Mouse (Mus musculus) cerebellum, adult 11-12 months (tissue): ENCODE measurements around the gene Gm20388.

ENCODE experiments used
- DNase-seq: peaks from one replicate; pipeline ENCODE4 v3.0.0; 2022

Gm20388 gene

GRCm38 (mm10) chr8:121944831-121945230, 2034.2 kb downstream of the Gm20388 start, which contains the start of gene Car5a:
Car5a (minus strand) TSS chr8:121944904.
- DNase-seq = no peak

- DNase-seq = no peak
These were observed 2035.7 kb downstream of the Gm20388 start for GRCm38 (mm10) chr8:121946351-121946750.

- DNase-seq = peak; percentile 58
These were observed 2036.6 kb downstream of the Gm20388 start for GRCm38 (mm10) chr8:121947047-121947752.

GRCm38 (mm10) chr8:121947753-121948141, 2037.1 kb downstream of the Gm20388 start:
- DNase-seq = peak; percentile 75

- peak; percentile 71 for DNase-seq
These were observed 2037.9 kb downstream of the Gm20388 start for GRCm38 (mm10) chr8:121948321-121949145.

- DNase-seq = peak; percentile 74
These were observed 2038.7 kb downstream of the Gm20388 start, which contains the start of gene Banp for GRCm38 (mm10) chr8:121949222-121949800. Banp (plus strand) TSS chr8:121949750.

GRCm38 (mm10) chr8:121949941-121950748, 2039.5 kb downstream of the Gm20388 start:
- DNase-seq = peak; percentile 99

- DNase-seq = peak; percentile 85
These were observed 2040.4 kb downstream of the Gm20388 start for GRCm38 (mm10) chr8:121950749-121951655.

- peak; percentile 72 for DNase-seq
These were observed 2041.0 kb downstream of the Gm20388 start for GRCm38 (mm10) chr8:121951656-121952009.

GRCm38 (mm10) chr8:121952122-121952521, 2041.5 kb downstream of the Gm20388 start:
- DNase-seq = no peak

GRCm38 (mm10) chr8:121952800-121953199, 2042.2 kb downstream of the Gm20388 start:
- DNase-seq = peak; percentile 46

GRCm38 (mm10) chr8:121953821-121954545, 2043.3 kb downstream of the Gm20388 start:
- DNase-seq = no peak

GRCm38 (mm10) chr8:121954981-121955555, 2044.4 kb downstream of the Gm20388 start:
- DNase-seq = no peak

GRCm38 (mm10) chr8:121955825-121956500, 2045.3 kb downstream of the Gm20388 start:
- DNase-seq = no peak

- DNase-seq = no peak
These were observed 2047.8 kb downstream of the Gm20388 start for GRCm38 (mm10) chr8:121958395-121958794.

GRCm38 (mm10) chr8:121962892-121963291, 2052.3 kb downstream of the Gm20388 start:
- DNase-seq = no peak

- no peak for DNase-seq
These were observed 2054.3 kb downstream of the Gm20388 start for GRCm38 (mm10) chr8:121964716-121965512.

GRCm38 (mm10) chr8:121966110-121966509, 2055.5 kb downstream of the Gm20388 start:
- DNase-seq = no peak
